Mouse (Mus musculus): Measurements from ENCODE around the gene Wnt7b. TPM values are rescaled to one million over a fixed set of nuclear protein-coding genes. Genes with fewer than 3 reads are reported as not detected.

Wnt7b gene
- polyA plus RNA-seq, 1 experiment from 2014 or later, result 47.2 TPM

- H3K27ac ChIP-seq, result peak overlapping the region; percentile 69; the same call in 1 of the 2 replicates
- H3K4me2 ChIP-seq, result no peak overlapping the region
- no peak for ATAC-seq (ENCODE audit: low FRiP score)
- 0 out of 2 replicates have a peak, but pooled peaks cover 4% of the 10 kb centered on the region for H3K27me3 ChIP-seq
- no peak overlapping the region for H3K9ac ChIP-seq
- no peak overlapping the region for H3K4me3 ChIP-seq
- peaks cover 41% of the 10 kb centered on the region for H3K4me1 ChIP-seq (replicated peaks)
- no peaks in the 10 kb centered on the region for H3K36me3 ChIP-seq
- H3K9me3 ChIP-seq, result no peaks in the 10 kb centered on the region
- 70% methylated on average over 4 of the region's 4 CpGs for WGBS
Observed at GRCm38 (mm10) chr15:85497548-85497947, 84.7 kb downstream of the Wnt7b start.

- H3K27ac ChIP-seq, result peak overlapping the region; percentile 70
- peaks cover 51% of the 10 kb centered on the region for H3K4me1 ChIP-seq (replicated peaks)
- H3K9ac ChIP-seq, result no peak overlapping the region
- ATAC-seq (ENCODE audit: low FRiP score), result peak; percentile 56; the same call in 1 of the 2 replicates
- peak overlapping the region; percentile 13; the same call in 1 of the 2 replicates for H3K4me2 ChIP-seq
- H3K36me3 ChIP-seq, result no peaks in the 10 kb centered on the region
- H3K9me3 ChIP-seq, result no peaks in the 10 kb centered on the region
- WGBS, result 5% methylated on average over 11 of the region's 11 CpGs
- no peak overlapping the region for H3K4me3 ChIP-seq
- H3K27me3 ChIP-seq, result no peaks in the 10 kb centered on the region
Observed at GRCm38 (mm10) chr15:85494163-85494621, 88.1 kb downstream of the Wnt7b start.

DNA sequence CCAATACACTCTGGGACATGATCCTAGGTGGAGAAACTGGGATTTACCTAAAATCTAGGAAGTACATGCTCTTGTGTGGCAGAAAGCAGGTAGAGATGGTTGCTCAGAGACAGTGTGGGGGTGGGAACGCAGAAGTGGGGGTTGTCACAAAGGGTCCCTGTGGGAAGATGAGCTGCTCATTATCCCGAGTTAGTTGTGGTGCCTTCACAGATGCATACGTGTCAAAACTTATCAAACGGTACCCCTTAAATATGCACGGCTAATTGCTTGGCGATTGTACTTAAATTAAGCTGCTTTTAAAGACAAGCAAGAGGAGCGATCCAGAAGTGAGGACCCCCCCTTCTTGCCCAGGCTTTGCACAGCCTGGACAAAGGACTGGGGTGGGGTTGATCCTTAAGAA, 92.5 kb downstream of the Wnt7b start:
- Histone ChIP-seq H3K27ac (no peak overlapping the region), H3K27me3 (no peaks in the 10 kb centered on the region), H3K4me2 (no peak overlapping the region), H3K36me3 (no peaks in the 10 kb centered on the region), H3K4me1 (replicated peaks) (peaks cover 36% of the 10 kb centered on the region), H3K4me3 (no peak overlapping the region), H3K9ac (no peak overlapping the region), H3K9me3 (0 out of 2 replicates have a peak, but pooled peaks cover 5% of the 10 kb centered on the region)
- 47% methylated on average over 7 of the region's 7 CpGs for WGBS
- ATAC-seq (ENCODE audit: low FRiP score), result no peak

- no peaks in the 10 kb centered on the region for H3K27me3 ChIP-seq
- H3K4me1 ChIP-seq (replicated peaks), result peaks cover 28% of the 10 kb centered on the region
- no peaks in the 10 kb centered on the region for H3K36me3 ChIP-seq
- no peak overlapping the region for H3K4me3 ChIP-seq
- H3K27ac ChIP-seq, result no peak overlapping the region
- H3K9ac ChIP-seq, result no peak overlapping the region
- H3K4me2 ChIP-seq, result no peak overlapping the region
- WGBS, result 68% methylated on average over 10 of the region's 10 CpGs
- 0 out of 2 replicates have a peak, but pooled peaks cover 5% of the 10 kb centered on the region for H3K9me3 ChIP-seq
- no peak for ATAC-seq (ENCODE audit: low FRiP score)
Observed at GRCm38 (mm10) chr15:85488900-85489299, 93.4 kb downstream of the Wnt7b start.

Other genes starting within 250 kb of the Wnt7b start
- 515 and 529 TPM in 2 replicates for gene Atxn10, start 246.2 kb downstream of the Wnt7b start, polyA plus RNA-seq (2015; fragmentation: Nextera tagmentation; extraction: Ambion mirVana)
- not detected in 2 replicates for gene 7530416G11Rik, start 79.2 kb downstream of the Wnt7b start, polyA plus RNA-seq (2015; fragmentation: Nextera tagmentation; extraction: Ambion mirVana)
- gene Ppara, start 152.5 kb upstream of the Wnt7b start, polyA plus RNA-seq (2015; fragmentation: Nextera tagmentation; extraction: Ambion mirVana), result 1.2 and 1.7 TPM in 2 replicates
- gene Cdpf1, start 229.2 kb upstream of the Wnt7b start, polyA plus RNA-seq (2015; fragmentation: Nextera tagmentation; extraction: Ambion mirVana), result 17.1 and 20.5 TPM in 2 replicates
- gene Pkdrej, start 239.3 kb upstream of the Wnt7b start, polyA plus RNA-seq (2015; fragmentation: Nextera tagmentation; extraction: Ambion mirVana), result 0.04 TPM in 1 of 2 replicates, not detected in the other
- 3.4 and 3.9 TPM in 2 replicates for gene Ttc38, start 249.8 kb upstream of the Wnt7b start, polyA plus RNA-seq (2015; fragmentation: Nextera tagmentation; extraction: Ambion mirVana)

Measured in hindbrain, embryonic 13.5 days (tissue).